Mouse (Mus musculus) stomach, postnatal 0 days (tissue): Measurements from ENCODE around the gene Polr3b.

Experiments used
- CTCF ChIP-seq: IDR thresholded peaks from 2 replicates; pipeline ENCODE4 v1.5.1; 2016; ENCODE audit warnings: antibody characterized with exemption, low read depth, mild to moderate bottlenecking, moderate library complexity
- EP300 ChIP-seq: optimal IDR thresholded peaks from 2 replicates; pipeline ENCODE3; 2016; ENCODE audit warnings: antibody characterized with exemption

GRCm38 (mm10) chr10:84582236-84582635, 39.9 kb upstream of the Polr3b start:
- no peak for TF ChIP-seq CTCF
- no peak for TF ChIP-seq EP300
